Comparison of ENCODE assay signal across 19 mouse cellular contexts in the genomic region with DNA sequence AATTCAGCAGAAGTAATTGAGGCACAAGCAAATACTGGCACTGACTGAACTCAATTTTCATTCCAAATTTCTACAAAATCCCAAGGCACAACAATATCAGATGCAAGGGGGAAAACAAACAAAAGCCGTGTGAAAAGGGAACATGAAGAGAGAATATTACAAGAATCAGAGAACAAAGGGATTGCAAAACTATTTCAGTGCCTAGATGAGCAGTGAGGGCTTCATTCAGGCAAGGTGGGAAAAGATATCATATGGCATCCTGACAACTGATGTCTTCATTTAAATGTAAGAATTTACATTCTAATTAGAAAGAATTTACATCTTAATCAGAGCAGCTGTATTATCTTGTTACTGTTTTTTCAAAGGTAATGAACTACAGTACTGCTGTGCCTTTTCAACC.
A peak's percentile ranks its signal among the peaks of the same experiment; 100 is the strongest.
DNase-seq lines count a peak whose midpoint lies in the region; ATAC-seq and TF ChIP-seq lines count a peak whose summit lies in the region.
"Had no signal": no experiment of that assay in that cellular context is flagged by ENCODE, and none has a peak within 500 bp of the region (broad histone marks: within the 10 kb centered on the region; RNA-seq: fewer than 3 reads in every experiment).

No protein-coding gene starts in this region.

- no peak overlapping the region for H3K4me3 ChIP-seq in forebrain, embryonic 15.5 days
- no peak overlapping the region for H3K4me3 ChIP-seq in forebrain, embryonic 11.5 days (ENCODE audit: low read depth, low read length)
- H3K4me3 ChIP-seq in midbrain, embryonic 13.5 days (replicated peaks): no peak overlapping the region
- H3K4me3 ChIP-seq in midbrain, embryonic 11.5 days (ENCODE audit: low read depth, low read length): no peak overlapping the region
- H3K4me3 ChIP-seq in forebrain, embryonic 16.5 days (replicated peaks; ENCODE audit: low read length): no peak overlapping the region
- no peak overlapping the region for H3K4me3 ChIP-seq in layer of hippocampus, adult 2 months
- H3K4me3 ChIP-seq: embryonic facial prominence, embryonic 10.5 days; gastrocnemius, adult 2 months; heart, embryonic 12.5 days; hindbrain, embryonic 10.5 days had no signal

- 0 out of 2 replicates have a peak overlapping the region, but pooled peaks have one; percentile 29 for H3K27ac ChIP-seq in forebrain, embryonic 15.5 days (replicated peaks)
- no peak overlapping the region for H3K27ac ChIP-seq in forebrain, embryonic 11.5 days (ENCODE audit: low read depth, low read length)
- no peak overlapping the region for H3K27ac ChIP-seq in midbrain, embryonic 13.5 days
- H3K27ac ChIP-seq in midbrain, embryonic 11.5 days (ENCODE audit: low read depth, low read length): no peak overlapping the region
- no peak overlapping the region for H3K27ac ChIP-seq in forebrain, embryonic 16.5 days (ENCODE audit: low read length)
- no peak overlapping the region for H3K27ac ChIP-seq in layer of hippocampus, adult 2 months
- H3K27ac ChIP-seq: embryonic facial prominence, embryonic 10.5 days; gastrocnemius, adult 2 months; hindbrain, embryonic 10.5 days had no signal

- no peak overlapping the region for H3K9ac ChIP-seq in forebrain, embryonic 15.5 days (replicated peaks)
- no peak overlapping the region for H3K9ac ChIP-seq in forebrain, embryonic 11.5 days (ENCODE audit: low read length)
- H3K9ac ChIP-seq in midbrain, embryonic 13.5 days (replicated peaks): no peak overlapping the region
- no peak overlapping the region for H3K9ac ChIP-seq in midbrain, embryonic 11.5 days (ENCODE audit: low read length)
- no peak overlapping the region for H3K9ac ChIP-seq in forebrain, embryonic 16.5 days (replicated peaks; ENCODE audit: low read depth, low read length)
- H3K9ac ChIP-seq: heart, embryonic 12.5 days had no signal

- H3K9me3 ChIP-seq in forebrain, embryonic 15.5 days: no peaks in the 10 kb centered on the region
- no peaks in the 10 kb centered on the region for H3K9me3 ChIP-seq in forebrain, embryonic 11.5 days (ENCODE audit: control insufficient read depth, low read length)
- H3K9me3 ChIP-seq in midbrain, embryonic 13.5 days: no peaks in the 10 kb centered on the region
- H3K9me3 ChIP-seq in midbrain, embryonic 11.5 days (ENCODE audit: control insufficient read depth, low read length): no peaks in the 10 kb centered on the region
- H3K9me3 ChIP-seq in forebrain, embryonic 16.5 days (ENCODE audit: control insufficient read depth, low read length): no peaks in the 10 kb centered on the region
- H3K9me3 ChIP-seq: embryonic facial prominence, embryonic 10.5 days; heart, embryonic 12.5 days; hindbrain, embryonic 10.5 days had no signal

- H3K36me3 ChIP-seq in forebrain, embryonic 15.5 days: no peaks in the 10 kb centered on the region
- no peaks in the 10 kb centered on the region for H3K36me3 ChIP-seq in forebrain, embryonic 11.5 days (ENCODE audit: control insufficient read depth, insufficient read depth, low read length)
- H3K36me3 ChIP-seq in midbrain, embryonic 13.5 days: no peaks in the 10 kb centered on the region
- H3K36me3 ChIP-seq in midbrain, embryonic 11.5 days (ENCODE audit: control insufficient read depth, insufficient read depth, low read length): no peaks in the 10 kb centered on the region
- no peaks in the 10 kb centered on the region for H3K36me3 ChIP-seq in forebrain, embryonic 16.5 days (ENCODE audit: control insufficient read depth, insufficient read depth)
- H3K36me3 ChIP-seq: embryonic facial prominence, embryonic 10.5 days; heart, embryonic 12.5 days; hindbrain, embryonic 10.5 days had no signal

- ATAC-seq in forebrain, embryonic 15.5 days (replicated peaks): peak; percentile 64; the same call in 1 of the 2 replicates
- no peak for ATAC-seq in forebrain, embryonic 11.5 days (replicated peaks; ENCODE audit: low FRiP score)
- 0 out of 2 replicates have a peak, but pooled peaks have one; percentile 9 for ATAC-seq in midbrain, embryonic 13.5 days
- no peak for ATAC-seq in midbrain, embryonic 11.5 days (ENCODE audit: low FRiP score)
- peak; percentile 67 for ATAC-seq in forebrain, embryonic 16.5 days
- ATAC-seq: activated CD4-positive, CD25-positive, alpha-beta regulatory T cell, adult 4 months; inflammation-experienced regulatory T-cells, adult 6 months; intestine, postnatal 0 days; Patski had no signal

- H3K4me1 ChIP-seq in forebrain, embryonic 15.5 days: peaks cover 14% of the 10 kb centered on the region
- no peaks in the 10 kb centered on the region for H3K4me1 ChIP-seq in forebrain, embryonic 11.5 days (replicated peaks; ENCODE audit: control insufficient read depth, insufficient read depth, low read length)
- H3K4me1 ChIP-seq in midbrain, embryonic 13.5 days (replicated peaks): no peaks in the 10 kb centered on the region
- no peaks in the 10 kb centered on the region for H3K4me1 ChIP-seq in midbrain, embryonic 11.5 days (ENCODE audit: control insufficient read depth, insufficient read depth, low read length)
- peaks cover 3% of the 10 kb centered on the region for H3K4me1 ChIP-seq in forebrain, embryonic 16.5 days (replicated peaks; ENCODE audit: control insufficient read depth, insufficient read depth, low read length)
- H3K4me1 ChIP-seq: embryonic facial prominence, embryonic 10.5 days; heart, embryonic 12.5 days; hindbrain, embryonic 10.5 days had no signal

- WGBS in forebrain, embryonic 15.5 days: 11% methylated on average over 1 of the region's 1 CpGs
- 55% methylated on average over 1 of the region's 1 CpGs for WGBS in forebrain, embryonic 11.5 days
- 52% methylated on average over 1 of the region's 1 CpGs for WGBS in midbrain, embryonic 13.5 days
- WGBS in midbrain, embryonic 11.5 days: 63% methylated on average over 1 of the region's 1 CpGs
- 10% methylated on average over 1 of the region's 1 CpGs for WGBS in forebrain, embryonic 16.5 days

- no peak for DNase-seq in forebrain, embryonic 11.5 days (ENCODE audit: low spot score)
- no peak for DNase-seq in midbrain, embryonic 11.5 days (ENCODE audit: low spot score, missing footprints)
- DNase-seq in layer of hippocampus, adult 2 months (ENCODE audit: low spot score in 2 of 2): no peak
- DNase-seq: adrenal gland, postnatal 14 days; cerebellum, adult 18-20 months; cerebellum, postnatal 10 days; gastrocnemius, adult 2 months; gastrocnemius, postnatal 25 days had no signal

- H3K27me3 ChIP-seq in forebrain, embryonic 15.5 days: no peaks in the 10 kb centered on the region
- H3K27me3 ChIP-seq in forebrain, embryonic 11.5 days (ENCODE audit: control insufficient read depth, insufficient read depth, low read length): no peaks in the 10 kb centered on the region
- no peaks in the 10 kb centered on the region for H3K27me3 ChIP-seq in midbrain, embryonic 13.5 days
- no peaks in the 10 kb centered on the region for H3K27me3 ChIP-seq in midbrain, embryonic 11.5 days (ENCODE audit: control insufficient read depth, insufficient read depth, low read length)
- H3K27me3 ChIP-seq in forebrain, embryonic 16.5 days (replicated peaks; ENCODE audit: control insufficient read depth, insufficient read depth, low read length): no peaks in the 10 kb centered on the region
- H3K27me3 ChIP-seq: CH12.LX; heart, embryonic 12.5 days; Patski had no signal

- no peak for TF ChIP-seq CTCF in layer of hippocampus, adult 2 months (conservative IDR thresholded peaks at IDR 0.05)

- H3K4me2 ChIP-seq in forebrain, embryonic 15.5 days (replicated peaks): no peak overlapping the region
- H3K4me2 ChIP-seq in forebrain, embryonic 11.5 days (ENCODE audit: low read depth, low read length, severe bottlenecking): no peak overlapping the region
- H3K4me2 ChIP-seq in midbrain, embryonic 13.5 days (replicated peaks): no peak overlapping the region
- no peak overlapping the region for H3K4me2 ChIP-seq in midbrain, embryonic 11.5 days
- no peak overlapping the region for H3K4me2 ChIP-seq in forebrain, embryonic 16.5 days (ENCODE audit: low read length)
- H3K4me2 ChIP-seq: heart, embryonic 12.5 days had no signal

Comparison
In these comparisons a context has a peak if more than half of its experiments do, and no peak if none do; other contexts are left out.
1. ATAC-seq: peak in forebrain, embryonic 15.5 days (single experiment), midbrain, embryonic 13.5 days (single experiment) and forebrain, embryonic 16.5 days (single experiment); none in forebrain, embryonic 11.5 days (single experiment) and midbrain, embryonic 11.5 days (single experiment).